Mouse (Mus musculus) colon, adult 2 months (tissue): ENCODE measurements around the gene Cct3. TPM values are rescaled to one million over a fixed set of nuclear protein-coding genes. Genes with fewer than 3 reads are reported as not detected.

ENCODE experiments used
- polyA plus RNA-seq: library from polyadenylated mRNA; depleted of rRNA; stranded (reverse); fragments of >200 nt; gene quantifications from 2 replicates; pipeline ENCODE4 v1.2.3, GENCODE M21; 2012; rRNA removed

Cct3 gene
- 63.1 and 73.8 TPM in 2 replicates for polyA plus RNA-seq

GRCm38 (mm10) chr3:88296561-88297318 lies at the start of gene Cct3, which contains the start of gene Tsacc:
Cct3 (plus strand) TSS chr3:88297116.
Tsacc (minus strand) TSS chr3:88296999.

GRCm38 (mm10) chr3:88254268-88254926 lies 42.5 kb upstream of the Cct3 start, which contains the start of gene Rhbg:
Rhbg (minus strand) TSS chr3:88254709.

DNA sequence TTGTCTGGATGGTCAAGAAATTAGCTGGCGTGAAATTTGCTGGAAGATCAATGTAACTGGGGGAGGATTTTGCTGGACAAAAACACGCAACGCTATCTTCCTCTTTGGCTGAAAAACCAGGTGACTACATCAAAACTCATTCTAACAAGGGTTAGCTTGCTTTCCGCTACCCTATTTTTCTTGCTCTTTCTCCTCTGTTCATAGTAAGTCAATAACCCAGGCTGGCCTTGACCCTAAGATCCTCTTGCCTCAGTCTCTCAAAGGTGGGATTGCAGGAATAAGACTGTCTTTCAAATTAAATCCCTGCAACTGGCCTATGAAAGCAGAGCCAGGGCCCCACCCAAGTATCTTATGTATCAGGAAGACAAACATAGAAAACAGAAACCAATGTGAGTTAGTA lies 9.8 kb upstream of the Cct3 start, which contains the start of gene Gm38392:
Gm38392 (minus strand) TSS at position 101 of the 400 bp plus-strand sequence.

GRCm38 (mm10) chr3:88324951-88325405 lies 28.1 kb downstream of the Cct3 start, which contains the start of gene Glmp:
Glmp (plus strand) TSS chr3:88325023.

DNA sequence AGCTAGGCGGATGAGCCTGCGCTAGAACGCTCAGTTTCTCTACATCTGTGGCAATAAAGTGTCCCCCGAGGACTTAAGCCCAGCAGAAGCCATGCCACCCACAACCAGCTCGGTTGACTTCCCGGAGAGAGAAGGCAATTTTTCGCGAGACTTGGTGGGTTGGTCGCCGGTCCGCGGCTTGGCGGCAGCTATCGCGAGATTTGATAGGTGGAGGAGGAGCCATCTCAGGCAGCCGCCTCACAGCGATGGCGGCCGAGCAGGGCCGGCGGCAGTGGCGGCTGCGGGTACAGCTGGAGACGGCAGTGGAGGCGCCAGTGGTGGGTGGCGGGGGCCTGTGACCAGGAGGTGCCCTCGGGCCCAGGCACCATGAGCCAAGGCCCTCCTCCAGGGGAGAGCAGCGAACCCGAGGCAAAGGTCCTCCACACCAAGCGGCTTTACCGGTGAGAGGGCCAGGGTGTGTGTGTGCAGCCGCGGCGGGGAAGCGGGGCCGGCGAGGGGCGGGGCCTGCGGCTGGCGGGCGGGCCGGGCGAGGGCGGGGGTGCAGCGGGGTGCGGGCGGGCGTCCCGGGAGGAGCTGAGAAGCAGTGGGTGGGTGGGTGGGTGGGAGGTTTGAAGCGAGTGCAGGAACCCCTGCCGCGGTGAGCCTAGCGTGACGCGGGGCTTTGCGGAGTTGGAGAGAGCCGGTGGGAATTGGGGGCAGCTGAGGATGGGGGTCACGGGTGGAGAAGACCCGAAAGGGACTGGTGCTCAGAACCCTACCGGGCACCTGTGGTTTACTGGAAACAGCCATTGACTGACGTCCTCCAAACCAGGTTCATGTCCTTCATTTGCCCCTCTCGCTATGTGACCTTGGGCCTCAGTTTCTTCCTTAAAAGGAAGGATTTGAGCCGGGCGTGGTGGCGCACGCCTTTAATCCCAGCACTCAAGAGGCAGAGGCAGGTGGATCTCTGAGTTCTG lies 39.4 kb downstream of the Cct3 start, which contains the start of the genes Tmem79 and Smg5:
Tmem79 (minus strand) TSS at position 91 of the 956 bp plus-strand sequence.
Smg5 (plus strand) TSS at position 203 of the 956 bp plus-strand sequence.

GRCm38 (mm10) chr3:88364337-88364736 lies 67.4 kb downstream of the Cct3 start, which contains the start of gene Paqr6:
Paqr6 (plus strand) TSS chr3:88364584.

Other genes starting within 250 kb of the Cct3 start
- 60.6 and 65.0 TPM in 2 replicates for gene Naxe, start 238.6 kb upstream of the Cct3 start, polyA plus RNA-seq
- gene Ttc24, start 218.8 kb upstream of the Cct3 start, polyA plus RNA-seq: not detected in 2 replicates
- 14.6 and 15.6 TPM in 2 replicates for gene Iqgap3, start 215.1 kb upstream of the Cct3 start, polyA plus RNA-seq
- 96.8 and 113 TPM in 2 replicates for gene Mef2d, start 154.7 kb upstream of the Cct3 start, polyA plus RNA-seq
- gene Rhbg, start 42.4 kb upstream of the Cct3 start, polyA plus RNA-seq: 3.8 and 7.4 TPM in 2 replicates
- not detected in 2 replicates for gene Gm38392, start 9.9 kb upstream of the Cct3 start, polyA plus RNA-seq
- gene Tsacc, start 117 bp upstream of the Cct3 start, polyA plus RNA-seq: 0.81 and 2.0 TPM in 2 replicates
- gene Glmp, start 27.9 kb downstream of the Cct3 start, polyA plus RNA-seq: 181 and 206 TPM in 2 replicates
- gene Tmem79, start 39.0 kb downstream of the Cct3 start, polyA plus RNA-seq: 44.3 and 54.6 TPM in 2 replicates
- 65.8 and 68.6 TPM in 2 replicates for gene Smg5, start 39.1 kb downstream of the Cct3 start, polyA plus RNA-seq
- 6.7 and 9.3 TPM in 2 replicates for gene Paqr6, start 67.5 kb downstream of the Cct3 start, polyA plus RNA-seq
- gene Bglap3, start 75.6 kb downstream of the Cct3 start, polyA plus RNA-seq: 9.1 and 12.0 TPM in 2 replicates
- gene Bglap2, start 81.6 kb downstream of the Cct3 start, polyA plus RNA-seq: 2.9 and 4.4 TPM in 2 replicates
- gene Bglap, start 87.3 kb downstream of the Cct3 start, polyA plus RNA-seq: 2.7 and 6.8 TPM in 2 replicates
- gene Pmf1, start 113.2 kb downstream of the Cct3 start, polyA plus RNA-seq: 57.9 and 63.7 TPM in 2 replicates
- gene Slc25a44, start 128.0 kb downstream of the Cct3 start, polyA plus RNA-seq: 19.2 and 26.3 TPM in 2 replicates
- 233 and 295 TPM in 2 replicates for gene Sema4a, start 164.1 kb downstream of the Cct3 start, polyA plus RNA-seq
- 812 and 822 TPM in 2 replicates for gene Lmna, start 212.8 kb downstream of the Cct3 start, polyA plus RNA-seq
- 1.0 and 1.1 TPM in 2 replicates for gene Mex3a, start 235.3 kb downstream of the Cct3 start, polyA plus RNA-seq